Mouse (Mus musculus): ENCODE data around the gene Pard3b.

Gene Pard3b

GRCm38 (mm10) chr1:61925541-61925940 is 286.9 kb downstream of the Pard3b start:
- no peak for DNase-seq (ENCODE audit: low spot score)

GRCm38 (mm10) chr1:61928131-61928761 is 289.6 kb downstream of the Pard3b start:
- DNase-seq (ENCODE audit: low spot score), result no peak

GRCm38 (mm10) chr1:61933574-61933973 is 294.9 kb downstream of the Pard3b start:
- no peak for DNase-seq (ENCODE audit: low spot score)

- DNase-seq (ENCODE audit: low spot score), result no peak
Measured at GRCm38 (mm10) chr1:61934760-61935159, 296.1 kb downstream of the Pard3b start.

DNA sequence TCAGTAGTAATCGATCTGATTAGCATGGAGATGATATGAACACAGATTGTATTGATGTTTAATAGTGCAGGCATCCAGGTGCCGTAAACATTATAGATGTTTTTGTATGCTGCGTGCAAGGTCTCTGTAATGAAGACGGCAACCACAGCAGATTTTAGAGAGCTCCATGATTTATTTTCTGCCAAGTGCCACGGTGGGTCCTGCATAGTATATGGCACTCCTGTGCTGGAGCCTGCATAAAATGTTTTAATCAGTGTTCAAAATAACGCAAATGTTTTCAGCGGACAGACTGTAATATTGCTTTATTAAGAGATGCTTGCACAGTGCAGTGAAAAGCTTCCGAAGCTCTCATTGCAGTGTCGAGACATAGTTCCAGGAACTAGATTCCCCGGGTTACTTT is 301.3 kb downstream of the Pard3b start:
- no peak for DNase-seq (ENCODE audit: low spot score)

- DNase-seq (ENCODE audit: low spot score), result no peak
Measured at GRCm38 (mm10) chr1:61961533-61961932, 322.9 kb downstream of the Pard3b start.

DNA sequence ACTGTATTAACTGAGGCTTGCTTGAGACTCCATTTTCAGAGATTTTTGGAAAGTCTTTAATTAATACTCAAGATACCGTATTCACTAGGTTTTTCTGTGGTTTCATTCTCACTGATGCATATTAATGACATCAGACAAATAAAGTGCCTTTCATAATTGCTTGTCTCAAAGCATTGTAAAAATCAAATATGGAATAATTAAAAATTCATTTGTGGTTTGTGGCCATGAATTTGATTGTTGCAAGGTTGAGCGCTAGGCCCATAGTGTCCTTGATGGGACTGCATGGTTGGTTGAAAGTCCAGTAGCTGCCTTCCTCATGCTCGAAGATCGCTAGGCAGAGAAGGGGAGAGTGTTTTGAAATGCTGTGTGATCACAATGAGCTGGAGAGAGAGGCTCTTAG is 323.9 kb downstream of the Pard3b start:
- no peak for DNase-seq (ENCODE audit: low spot score)

DNA sequence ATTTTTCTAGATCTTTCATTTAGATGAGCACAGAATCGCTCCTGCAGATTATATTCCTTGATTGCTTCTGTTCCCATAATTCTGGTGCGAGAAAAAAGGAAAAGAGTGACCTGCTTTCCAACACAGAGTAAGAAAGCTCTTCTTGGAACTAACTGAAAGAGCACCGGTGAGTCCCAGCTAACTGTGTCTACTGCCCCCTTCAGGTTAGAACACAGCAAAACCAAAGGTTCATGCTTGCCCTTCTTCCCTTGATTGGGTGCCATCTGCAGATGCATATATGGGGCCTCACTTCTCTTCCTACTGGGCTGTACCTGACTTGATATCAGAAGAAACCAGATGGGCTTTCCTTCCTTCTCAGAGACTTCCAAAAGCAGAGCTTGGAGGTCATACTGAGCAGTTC is 328.5 kb downstream of the Pard3b start:
- peak; percentile 38 for DNase-seq (ENCODE audit: low spot score)

GRCm38 (mm10) chr1:61967807-61968206 is 329.2 kb downstream of the Pard3b start:
- no peak for DNase-seq (ENCODE audit: low spot score)

DNA sequence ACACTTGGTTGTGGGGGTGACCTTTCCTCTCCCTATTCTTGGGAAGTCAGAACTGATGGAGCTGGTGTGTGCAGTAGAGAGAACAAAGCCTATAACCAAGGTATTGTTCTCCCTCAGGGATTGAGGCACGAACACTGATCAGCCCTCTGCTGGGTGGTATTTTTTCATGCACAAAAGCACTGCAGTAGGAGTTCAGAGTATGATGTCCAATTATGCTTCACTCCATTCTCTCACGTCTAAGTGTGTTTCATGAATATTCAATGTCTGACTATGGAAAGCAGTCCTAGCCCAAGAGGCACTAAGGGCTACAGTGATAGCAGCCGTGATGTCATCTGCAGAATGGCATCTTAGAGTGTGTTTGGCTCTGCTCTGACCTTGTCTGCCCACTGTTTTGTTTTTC is 359.1 kb downstream of the Pard3b start:
- DNase-seq (ENCODE audit: low spot score), result peak; percentile 38

DNA sequence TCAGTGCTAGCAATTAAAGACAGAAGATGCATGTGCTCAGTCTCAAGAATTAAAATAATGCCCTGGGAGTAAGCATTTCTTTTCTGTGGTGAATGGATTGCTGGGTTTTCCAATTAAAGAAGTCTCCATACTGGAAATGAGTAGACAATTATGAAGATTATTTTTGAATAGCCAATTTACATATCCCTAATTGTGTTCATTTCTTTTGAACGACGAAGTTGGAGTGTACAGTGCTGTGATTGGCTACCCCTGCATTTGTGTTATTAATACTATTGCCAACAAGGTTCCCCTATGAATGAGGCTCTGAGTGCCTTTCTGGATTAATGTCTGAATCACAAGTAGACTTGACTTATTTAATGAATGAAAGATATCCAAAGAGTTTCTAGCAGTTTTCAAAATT is 370.2 kb downstream of the Pard3b start:
- no peak for DNase-seq (ENCODE audit: low spot score)

GRCm38 (mm10) chr1:62011712-62012111 is 373.1 kb downstream of the Pard3b start:
- no peak for DNase-seq (ENCODE audit: low spot score)

GRCm38 (mm10) chr1:62016536-62017300 is 378.1 kb downstream of the Pard3b start:
- DNase-seq (ENCODE audit: low spot score), result no peak

DNA sequence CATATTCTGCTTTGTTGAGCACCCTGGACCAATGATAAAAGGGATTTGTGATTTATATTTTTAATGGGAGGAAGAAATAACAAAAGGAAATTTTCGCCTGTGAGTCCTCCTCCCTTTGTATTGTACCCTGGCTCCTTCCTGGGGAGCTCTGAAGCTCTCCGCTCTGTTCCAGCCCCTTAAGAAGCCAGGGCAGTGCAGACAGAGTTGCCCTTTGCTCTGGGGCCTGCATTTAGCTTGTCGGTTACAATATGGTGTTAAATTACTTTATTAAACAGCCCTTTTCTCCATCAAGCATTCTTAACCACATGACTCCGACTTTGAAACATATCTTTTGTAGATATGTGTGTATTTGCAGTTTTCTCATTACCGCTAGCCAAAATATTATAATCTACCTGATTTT is 379.7 kb downstream of the Pard3b start:
- DNase-seq (ENCODE audit: low spot score), result no peak

GRCm38 (mm10) chr1:62019743-62020142 is 381.1 kb downstream of the Pard3b start:
- no peak for DNase-seq (ENCODE audit: low spot score)

DNA sequence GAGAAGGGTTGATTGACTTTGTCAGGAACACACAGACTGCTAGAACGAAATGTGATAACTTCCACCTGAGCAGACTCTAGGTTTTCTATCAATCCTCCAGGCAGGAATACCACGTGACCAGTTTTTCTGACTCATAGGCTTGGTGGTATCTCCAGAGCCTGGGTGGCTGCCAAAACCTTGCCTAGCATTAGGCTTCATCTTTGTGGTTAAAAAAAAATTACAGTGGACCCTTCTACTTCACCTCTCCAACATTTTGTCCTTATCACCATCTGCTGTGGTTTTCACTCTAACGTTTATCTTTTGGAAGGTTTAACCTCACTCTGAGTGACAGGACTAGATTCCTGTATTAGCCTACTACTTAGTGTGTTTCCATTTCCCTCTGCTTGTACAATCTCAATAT is 403.1 kb downstream of the Pard3b start:
- no peak for DNase-seq (ENCODE audit: low spot score)

- DNase-seq (ENCODE audit: low spot score), result no peak
Measured at GRCm38 (mm10) chr1:62048592-62048991, 410.0 kb downstream of the Pard3b start.

DNA sequence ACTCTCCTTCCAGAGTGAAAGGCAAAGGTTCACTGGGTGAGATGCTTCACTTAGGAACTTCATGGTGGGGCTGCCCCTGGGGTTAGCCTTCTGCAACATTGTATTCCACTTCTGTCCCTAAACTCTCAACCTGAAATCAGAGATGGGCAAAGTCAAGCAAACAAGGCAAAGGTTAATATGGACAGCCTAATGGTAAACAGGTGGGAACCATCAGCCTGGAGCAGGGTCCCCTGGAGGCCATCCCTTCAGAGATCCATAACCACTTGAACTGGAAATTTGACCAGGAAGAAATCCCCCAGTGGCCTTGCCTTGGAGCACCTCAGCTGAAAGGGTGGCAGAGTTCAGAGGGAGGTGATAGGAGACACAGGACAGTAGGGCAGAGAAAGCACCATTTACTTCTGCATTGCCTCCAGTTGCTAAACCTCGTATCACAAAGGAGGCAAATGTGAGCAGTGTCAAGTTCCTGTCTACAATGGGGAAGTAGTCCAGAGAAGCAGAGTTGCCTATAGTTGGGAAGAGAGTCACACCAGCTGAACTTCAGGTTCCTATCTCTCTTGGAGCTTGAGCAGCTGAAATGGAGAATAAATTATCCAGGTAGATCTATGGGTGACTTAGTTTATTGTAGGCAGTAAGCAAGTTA is 412.7 kb downstream of the Pard3b start:
- DNase-seq (ENCODE audit: low spot score), result no peak

DNA sequence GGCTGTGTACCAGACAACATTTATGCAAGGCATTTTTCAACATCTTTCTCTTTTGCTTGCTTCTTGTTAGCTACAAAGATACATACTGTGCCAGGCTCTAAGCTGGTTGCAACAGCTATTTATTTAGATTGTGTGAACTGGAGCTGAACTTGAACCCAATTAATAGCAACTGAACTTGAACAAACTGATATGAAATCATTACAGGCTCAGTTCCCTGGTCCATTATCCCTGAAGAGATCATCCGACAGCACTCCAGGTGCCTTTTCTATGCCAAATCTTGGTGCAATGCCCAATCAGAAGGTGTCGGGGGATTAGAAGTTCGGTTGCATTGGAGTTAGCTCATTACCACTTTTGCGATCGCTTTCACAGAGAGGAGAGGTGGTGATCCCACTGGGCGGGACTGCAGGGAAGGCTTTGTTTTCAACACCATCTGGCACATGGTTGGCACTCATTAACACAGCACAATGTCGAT is 414.6 kb downstream of the Pard3b start:
- peak; percentile 48 for DNase-seq (ENCODE audit: low spot score)

DNA sequence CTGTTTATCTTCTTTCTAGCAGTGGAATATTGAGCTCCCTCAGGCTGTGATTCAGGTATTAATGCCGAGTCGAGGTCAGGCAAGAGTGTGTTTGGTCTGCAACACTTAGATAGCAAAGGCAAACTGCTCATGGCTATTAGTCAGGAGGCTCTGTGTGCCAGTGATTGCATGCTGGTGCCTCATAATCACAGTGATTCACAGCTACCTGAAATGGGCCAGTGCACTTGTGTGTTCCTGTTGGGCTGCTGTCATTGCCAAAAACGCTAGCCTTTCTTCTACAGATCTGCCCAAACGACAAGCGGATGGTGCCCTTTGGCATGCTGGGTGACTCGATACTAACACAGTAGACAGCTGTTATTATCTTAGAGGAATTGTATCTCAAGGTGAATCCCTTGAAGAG is 416.7 kb downstream of the Pard3b start:
- no peak for DNase-seq (ENCODE audit: low spot score)

DNA sequence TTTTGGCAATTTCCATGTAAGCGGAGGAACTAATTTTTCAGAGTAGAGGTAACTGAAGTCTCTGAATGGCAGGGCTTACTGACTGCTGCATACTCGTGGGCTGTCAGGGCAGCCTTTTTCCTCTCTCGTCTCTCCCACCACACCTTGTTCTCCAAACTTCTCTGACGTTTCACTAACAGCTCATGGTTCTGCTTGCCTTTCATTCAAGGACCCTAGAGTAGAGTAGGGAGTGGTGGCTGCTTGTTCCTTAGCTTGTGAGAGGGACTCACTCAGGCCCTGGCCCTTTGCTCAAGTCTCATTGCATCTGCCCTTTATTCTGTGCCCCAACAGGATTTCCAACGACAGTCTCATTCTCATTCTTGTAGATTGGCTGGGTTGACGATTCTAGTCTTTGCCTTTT is 432.0 kb downstream of the Pard3b start:
- DNase-seq (ENCODE audit: low spot score), result no peak

GRCm38 (mm10) chr1:62071139-62071538 is 432.5 kb downstream of the Pard3b start:
- no peak for DNase-seq (ENCODE audit: low spot score)

- peak; percentile 33 for DNase-seq (ENCODE audit: low spot score)
Measured at GRCm38 (mm10) chr1:62076171-62076570, 437.5 kb downstream of the Pard3b start.
